Comparison of ENCODE assay signal across 28 mouse cellular contexts in genomic region chr6:91583346-91583745, GRCm38 (mm10).
DNase-seq lines count a peak whose midpoint lies in the region; ATAC-seq and TF ChIP-seq lines count a peak whose summit lies in the region.
"Had no signal": no experiment of that assay in that cellular context is flagged by ENCODE, and none has a peak within 500 bp of the region (broad histone marks: within the 10 kb centered on the region; RNA-seq: fewer than 3 reads in every experiment).

No protein-coding gene starts in this region.

- H3K9me3 ChIP-seq in kidney, embryonic 14.5 days (ENCODE audit: control insufficient read depth, low read length), result no peaks in the 10 kb centered on the region
- H3K9me3 ChIP-seq in lung, embryonic 14.5 days (ENCODE audit: low read depth, low read length), result no peaks in the 10 kb centered on the region
- no peaks in the 10 kb centered on the region for H3K9me3 ChIP-seq in forebrain, embryonic 11.5 days (ENCODE audit: control insufficient read depth, low read length)
- H3K9me3 ChIP-seq in forebrain, postnatal 0 days (ENCODE audit: low read length), result no peaks in the 10 kb centered on the region
- H3K9me3 ChIP-seq: embryonic facial prominence, embryonic 12.5 days; embryonic facial prominence, embryonic 15.5 days; forebrain, embryonic 13.5 days; heart, embryonic 12.5 days; heart, embryonic 15.5 days; hindbrain, embryonic 10.5 days; hindbrain, embryonic 13.5 days had no signal

- no peak overlapping the region for H3K4me3 ChIP-seq in kidney, adult 2 months (ENCODE audit: insufficient read depth, low read depth, low read length)
- no peak overlapping the region for H3K4me3 ChIP-seq in kidney, embryonic 14.5 days (ENCODE audit: low read length)
- H3K4me3 ChIP-seq in lung, embryonic 14.5 days (ENCODE audit: low read depth, low read length), result no peak overlapping the region
- H3K4me3 ChIP-seq in brown adipose tissue, adult 24 weeks (ENCODE audit: insufficient read depth, low read depth, low read length), result no peak overlapping the region
- no peak overlapping the region for H3K4me3 ChIP-seq in forebrain, embryonic 11.5 days (ENCODE audit: low read depth, low read length)
- no peak overlapping the region for H3K4me3 ChIP-seq in forebrain, postnatal 0 days (ENCODE audit: low read depth, low read length)
- H3K4me3 ChIP-seq: embryonic facial prominence, embryonic 12.5 days; embryonic facial prominence, embryonic 15.5 days; erythroblast, embryonic 14.5 days; forebrain, embryonic 13.5 days; heart, embryonic 12.5 days; heart, embryonic 15.5 days; hindbrain, embryonic 10.5 days; hindbrain, embryonic 13.5 days had no signal

- no peak overlapping the region for H3K27ac ChIP-seq in kidney, adult 2 months (ENCODE audit: insufficient read depth, low read depth, low read length)
- H3K27ac ChIP-seq in kidney, embryonic 14.5 days (ENCODE audit: low read depth, low read length), result no peak overlapping the region
- no peak overlapping the region for H3K27ac ChIP-seq in lung, embryonic 14.5 days (ENCODE audit: low read depth)
- peak overlapping the region; percentile 46 for H3K27ac ChIP-seq in brown adipose tissue, adult 24 weeks (replicated peaks; ENCODE audit: low read depth, low read length)
- no peak overlapping the region for H3K27ac ChIP-seq in forebrain, embryonic 11.5 days (ENCODE audit: low read depth, low read length)
- no peak overlapping the region for H3K27ac ChIP-seq in forebrain, postnatal 0 days (ENCODE audit: low read depth, low read length)
- H3K27ac ChIP-seq: embryonic facial prominence, embryonic 12.5 days; embryonic facial prominence, embryonic 15.5 days; forebrain, embryonic 13.5 days; heart, embryonic 15.5 days; hindbrain, embryonic 10.5 days; hindbrain, embryonic 13.5 days had no signal

- H3K36me3 ChIP-seq in kidney, adult 2 months (ENCODE audit: control insufficient read depth, insufficient read depth, low read length), result no peaks in the 10 kb centered on the region
- H3K36me3 ChIP-seq in kidney, embryonic 14.5 days (ENCODE audit: control insufficient read depth, insufficient read depth, low read length), result no peaks in the 10 kb centered on the region
- H3K36me3 ChIP-seq in lung, embryonic 14.5 days (ENCODE audit: insufficient read depth), result no peaks in the 10 kb centered on the region
- H3K36me3 ChIP-seq in forebrain, embryonic 11.5 days (ENCODE audit: control insufficient read depth, insufficient read depth, low read length), result no peaks in the 10 kb centered on the region
- H3K36me3 ChIP-seq in forebrain, postnatal 0 days (ENCODE audit: insufficient read depth), result no peaks in the 10 kb centered on the region
- H3K36me3 ChIP-seq: embryonic facial prominence, embryonic 12.5 days; embryonic facial prominence, embryonic 15.5 days; heart, embryonic 12.5 days; heart, embryonic 15.5 days; hindbrain, embryonic 10.5 days; hindbrain, embryonic 13.5 days had no signal

- WGBS in kidney, adult 2 months, result 62% methylated on average over 5 of the region's 5 CpGs
- 86% methylated on average over 5 of the region's 5 CpGs for WGBS in kidney, embryonic 14.5 days
- WGBS in lung, embryonic 14.5 days, result 70% methylated on average over 5 of the region's 5 CpGs
- WGBS in forebrain, embryonic 11.5 days, result 92% methylated on average over 5 of the region's 5 CpGs
- WGBS in forebrain, postnatal 0 days, result 89% methylated on average over 5 of the region's 5 CpGs

- H3K9ac ChIP-seq in kidney, embryonic 14.5 days (ENCODE audit: low read depth, low read length), result no peak overlapping the region
- H3K9ac ChIP-seq in lung, embryonic 14.5 days, result no peak overlapping the region
- no peak overlapping the region for H3K9ac ChIP-seq in forebrain, embryonic 11.5 days (ENCODE audit: low read length)
- H3K9ac ChIP-seq in forebrain, postnatal 0 days, result no peak overlapping the region
- H3K9ac ChIP-seq: embryonic facial prominence, embryonic 12.5 days; embryonic facial prominence, embryonic 15.5 days; forebrain, embryonic 13.5 days; heart, embryonic 12.5 days; heart, embryonic 15.5 days; hindbrain, embryonic 13.5 days had no signal

- peak; percentile 38 for DNase-seq in kidney, adult 2 months
- peak; percentile 10 for DNase-seq in lung, embryonic 14.5 days
- no peak for DNase-seq in lung, postnatal 4 days
- DNase-seq in lung, postnatal 25 days (ENCODE audit: low spot score), result peak; percentile 90
- DNase-seq in forebrain, embryonic 11.5 days (ENCODE audit: low spot score), result no peak
- no peak for DNase-seq in forebrain, postnatal 0 days
- DNase-seq: adrenal gland, adult 8-10 months; adrenal gland, postnatal 25 days; cerebellum, adult 11 months; cerebellum, adult 2 months; cerebellum, adult 9-11 months; cerebellum, postnatal 25 days; gastrocnemius, postnatal 25 days; heart, adult 18-20 months; heart, postnatal 10 days; heart, postnatal 36 days had no signal

- no peak overlapping the region for H3K4me2 ChIP-seq in kidney, embryonic 14.5 days (replicated peaks; ENCODE audit: low read depth, low read length)
- H3K4me2 ChIP-seq in lung, embryonic 14.5 days, result no peak overlapping the region
- no peak overlapping the region for H3K4me2 ChIP-seq in forebrain, embryonic 11.5 days (ENCODE audit: low read depth, low read length, severe bottlenecking)
- H3K4me2 ChIP-seq in forebrain, postnatal 0 days (ENCODE audit: low read depth), result no peak overlapping the region
- H3K4me2 ChIP-seq: embryonic facial prominence, embryonic 12.5 days; embryonic facial prominence, embryonic 15.5 days; forebrain, embryonic 13.5 days; heart, embryonic 12.5 days; heart, embryonic 15.5 days; hindbrain, embryonic 13.5 days had no signal

- ATAC-seq in kidney, embryonic 14.5 days (ENCODE audit: low FRiP score, low TSS enrichment), result no peak
- ATAC-seq in lung, embryonic 14.5 days (ENCODE audit: insufficient read depth), result no peak
- no peak for ATAC-seq in forebrain, embryonic 11.5 days (replicated peaks; ENCODE audit: low FRiP score)
- ATAC-seq in forebrain, postnatal 0 days, result no peak
- ATAC-seq: activated CD4-positive, CD25-positive, alpha-beta regulatory T cell, adult 4 months; forebrain, embryonic 13.5 days; hindbrain, embryonic 16.5 days had no signal

- H3K27me3 ChIP-seq in kidney, adult 2 months (replicated peaks; ENCODE audit: control insufficient read depth, insufficient read depth, low read length), result no peaks in the 10 kb centered on the region
- no peaks in the 10 kb centered on the region for H3K27me3 ChIP-seq in kidney, embryonic 14.5 days (ENCODE audit: control insufficient read depth, insufficient read depth, low read length)
- H3K27me3 ChIP-seq in lung, embryonic 14.5 days (ENCODE audit: insufficient read depth, low read length), result no peaks in the 10 kb centered on the region
- no peaks in the 10 kb centered on the region for H3K27me3 ChIP-seq in forebrain, embryonic 11.5 days (ENCODE audit: control insufficient read depth, insufficient read depth, low read length)
- no peaks in the 10 kb centered on the region for H3K27me3 ChIP-seq in forebrain, postnatal 0 days (ENCODE audit: insufficient read depth, low read length)
- H3K27me3 ChIP-seq: embryonic facial prominence, embryonic 12.5 days; embryonic facial prominence, embryonic 15.5 days; forebrain, embryonic 13.5 days; hindbrain, embryonic 13.5 days had no signal

- no peak for TF ChIP-seq CTCF in kidney, adult 2 months (conservative IDR thresholded peaks at IDR 0.05; ENCODE audit: insufficient read depth, insufficient read length, low read depth, low read length)
- no peak for TF ChIP-seq CTCF in lung, embryonic 14.5 days (IDR thresholded peaks at IDR 0.05; ENCODE audit: low read depth)
- TF ChIP-seq CTCF in forebrain, postnatal 0 days (IDR thresholded peaks at IDR 0.05; ENCODE audit: low read depth), result no peak

- TF ChIP-seq POLR2A in kidney, adult 2 months (IDR thresholded peaks at IDR 0.05; ENCODE audit: low read depth, low read length), result no peak

- no peaks in the 10 kb centered on the region; the same call in 1 of the 2 replicates for H3K4me1 ChIP-seq in kidney, adult 2 months (ENCODE audit: control insufficient read depth, insufficient read depth, low read length)
- H3K4me1 ChIP-seq in kidney, embryonic 14.5 days (ENCODE audit: control insufficient read depth, insufficient read depth, low read length), result no peaks in the 10 kb centered on the region
- no peaks in the 10 kb centered on the region for H3K4me1 ChIP-seq in lung, embryonic 14.5 days (ENCODE audit: insufficient read depth)
- peaks cover 30% of the 10 kb centered on the region for H3K4me1 ChIP-seq in brown adipose tissue, adult 24 weeks (ENCODE audit: control insufficient read depth, insufficient read depth, insufficient read length, low read length)
- H3K4me1 ChIP-seq in forebrain, embryonic 11.5 days (replicated peaks; ENCODE audit: control insufficient read depth, insufficient read depth, low read length), result no peaks in the 10 kb centered on the region
- H3K4me1 ChIP-seq in forebrain, postnatal 0 days (ENCODE audit: insufficient read depth), result no peaks in the 10 kb centered on the region
- H3K4me1 ChIP-seq: embryonic facial prominence, embryonic 15.5 days; forebrain, embryonic 13.5 days; hindbrain, embryonic 13.5 days had no signal

Comparison
In these comparisons a context has a peak if more than half of its experiments do, and no peak if none do; other contexts are left out.
1. DNase-seq: peak in kidney, adult 2 months (single experiment), lung, embryonic 14.5 days (single experiment) and lung, postnatal 25 days (single experiment); none in lung, postnatal 4 days (0 of 2), forebrain, embryonic 11.5 days (single experiment) and forebrain, postnatal 0 days (single experiment).